Mouse (Mus musculus) T-helper 1 cell (primary cell): Measurements from ENCODE around the gene Naglu.

Experiments used
- in situ Hi-C: fragments of 300-600 bp; cut with MboI, MseI; formaldehyde crosslinking; loops from one replicate; pipeline ENCODE4 v1.15.1; 2025; ENCODE audit warnings: high pct_unique_total_duplicates

Naglu gene

GRCm38 (mm10) chr11:101069391-101070188 lies at the start of gene Naglu:
Gene Naglu (plus strand): TSS chr11:101070012.
- in situ Hi-C loops: no loop called here

GRCm38 (mm10) chr11:101023371-101023770 lies 46.4 kb upstream of the Naglu start:
- in situ Hi-C loops: no loop called here

- in situ Hi-C loops: no loop called here
Observed at GRCm38 (mm10) chr11:101024001-101024400, 45.8 kb upstream of the Naglu start.

- in situ Hi-C loops: no loop called here
Observed at GRCm38 (mm10) chr11:101027121-101027520, 42.7 kb upstream of the Naglu start.

- in situ Hi-C loops: no loop called here
Observed at GRCm38 (mm10) chr11:101029320-101029719, 40.5 kb upstream of the Naglu start.

- in situ Hi-C loops: no loop called here
Observed at GRCm38 (mm10) chr11:101030136-101030807, 39.5 kb upstream of the Naglu start.

GRCm38 (mm10) chr11:101030808-101031156 lies 39.0 kb upstream of the Naglu start:
- in situ Hi-C loops: no loop called here

- in situ Hi-C loops: no loop called here
Observed at GRCm38 (mm10) chr11:101031470-101031869, 38.3 kb upstream of the Naglu start.

GRCm38 (mm10) chr11:101033856-101034500 lies 35.8 kb upstream of the Naglu start:
- in situ Hi-C loops: no loop called here

- in situ Hi-C loops: no loop called here
Observed at GRCm38 (mm10) chr11:101034614-101035327, 35.0 kb upstream of the Naglu start.

GRCm38 (mm10) chr11:101035328-101035695 lies 34.5 kb upstream of the Naglu start:
- in situ Hi-C loops: no loop called here

- in situ Hi-C loops: no loop called here
Observed at GRCm38 (mm10) chr11:101037795-101038194, 32.0 kb upstream of the Naglu start.

- in situ Hi-C loops: no loop called here
Observed at GRCm38 (mm10) chr11:101045826-101046225, 24.0 kb upstream of the Naglu start.

GRCm38 (mm10) chr11:101046440-101046839 lies 23.4 kb upstream of the Naglu start:
- in situ Hi-C loops: no loop called here

- in situ Hi-C loops: no loop called here
Observed at GRCm38 (mm10) chr11:101047502-101047901, 22.3 kb upstream of the Naglu start.

- in situ Hi-C loops: no loop called here
Observed at GRCm38 (mm10) chr11:101050359-101050758, 19.5 kb upstream of the Naglu start.

GRCm38 (mm10) chr11:101051051-101051493 lies 18.7 kb upstream of the Naglu start:
- in situ Hi-C loops: no loop called here

- in situ Hi-C loops: no loop called here
Observed at GRCm38 (mm10) chr11:101051617-101052016, 18.2 kb upstream of the Naglu start.

- in situ Hi-C loops: no loop called here
Observed at GRCm38 (mm10) chr11:101052751-101053473, 16.9 kb upstream of the Naglu start.

GRCm38 (mm10) chr11:101053974-101054373 lies 15.8 kb upstream of the Naglu start:
- in situ Hi-C loops: no loop called here

GRCm38 (mm10) chr11:101055418-101055817 lies 14.4 kb upstream of the Naglu start:
- in situ Hi-C loops: loop anchor here (5.0 kb wide), 1 partner anchor 73 kb away; no protein-coding TSS in a partner anchor
